Mouse (Mus musculus): ENCODE data around the gene Cenpo.
A peak's percentile ranks its signal among the peaks of the same experiment; 100 is the strongest.
"Not testable (repeated sequence)": the region's sequence is repeated elsewhere in the genome, so short reads cannot be mapped to it uniquely, and the experiment has no call there.

The Cenpo gene

DNA sequence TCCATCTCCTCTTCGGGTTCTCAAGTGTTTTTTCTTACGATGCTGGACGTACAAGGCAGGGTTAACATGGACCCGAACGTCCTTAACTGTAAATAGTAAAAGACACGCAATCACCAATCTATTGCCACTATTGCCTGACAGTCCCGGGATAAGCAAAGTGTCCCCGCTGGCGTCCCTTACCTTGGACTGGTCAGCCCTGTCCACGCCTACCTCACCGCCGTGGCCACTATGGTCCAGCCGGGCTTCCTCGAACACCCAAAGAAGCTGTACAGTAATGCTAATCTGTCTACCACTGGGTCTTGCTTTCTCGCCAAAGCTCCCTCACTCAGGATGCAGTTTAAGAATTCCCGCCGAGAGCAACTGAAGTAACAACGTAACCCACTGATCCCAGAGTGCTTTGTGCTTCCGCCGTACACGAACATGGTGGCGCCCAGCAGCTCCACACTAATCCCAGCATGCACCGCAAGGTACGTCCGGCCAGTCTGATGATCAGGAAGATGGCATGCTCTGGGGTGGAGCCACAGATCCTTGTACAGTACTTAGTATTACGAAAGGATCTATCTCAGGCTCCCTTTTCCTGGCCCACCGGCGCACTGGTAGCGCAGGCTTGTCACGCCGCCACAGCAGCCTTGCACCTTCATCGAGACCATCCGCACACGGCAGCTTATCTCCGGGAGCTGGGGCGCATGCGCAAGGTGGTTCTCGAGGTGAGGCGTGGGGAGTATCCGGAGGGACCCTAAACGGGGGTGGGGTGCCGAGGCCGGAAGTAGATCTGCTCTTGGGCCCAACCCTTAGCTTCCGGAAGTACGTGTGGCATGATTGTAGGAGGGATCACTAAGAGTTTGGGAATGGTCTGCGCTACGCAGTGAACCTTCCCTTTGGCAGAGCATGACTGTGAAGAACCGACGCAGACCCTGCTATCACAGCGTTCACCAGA is at the start of gene Cenpo, which contains the start of gene Ptrhd1:
Gene Cenpo, minus strand, starts transcription at position 723 of the 937 bp plus-strand sequence.
Gene Ptrhd1, plus strand, starts transcription at position 456 of the 937 bp plus-strand sequence.
- peak; percentile 96 for DNase-seq

DNA sequence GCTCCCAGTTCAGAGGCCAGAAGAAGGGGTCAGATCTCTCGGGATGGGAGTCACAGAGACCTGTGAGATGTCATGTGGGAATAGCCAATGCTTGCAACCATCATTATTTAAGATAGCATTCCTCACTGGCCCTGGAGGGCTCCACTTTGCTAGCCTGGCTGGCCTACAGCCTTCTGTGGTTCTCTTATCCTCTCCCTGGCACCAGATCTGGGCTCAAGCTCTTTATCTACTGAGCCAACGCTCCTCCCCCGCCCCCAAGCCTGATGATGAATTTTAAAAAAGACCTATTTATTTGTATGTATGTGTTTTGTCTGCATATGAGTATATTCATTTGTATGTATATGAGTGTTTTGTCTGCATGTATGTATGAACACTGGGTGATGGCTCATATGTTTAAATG is 45.8 kb upstream of the Cenpo start:
- no peak for DNase-seq

DNA sequence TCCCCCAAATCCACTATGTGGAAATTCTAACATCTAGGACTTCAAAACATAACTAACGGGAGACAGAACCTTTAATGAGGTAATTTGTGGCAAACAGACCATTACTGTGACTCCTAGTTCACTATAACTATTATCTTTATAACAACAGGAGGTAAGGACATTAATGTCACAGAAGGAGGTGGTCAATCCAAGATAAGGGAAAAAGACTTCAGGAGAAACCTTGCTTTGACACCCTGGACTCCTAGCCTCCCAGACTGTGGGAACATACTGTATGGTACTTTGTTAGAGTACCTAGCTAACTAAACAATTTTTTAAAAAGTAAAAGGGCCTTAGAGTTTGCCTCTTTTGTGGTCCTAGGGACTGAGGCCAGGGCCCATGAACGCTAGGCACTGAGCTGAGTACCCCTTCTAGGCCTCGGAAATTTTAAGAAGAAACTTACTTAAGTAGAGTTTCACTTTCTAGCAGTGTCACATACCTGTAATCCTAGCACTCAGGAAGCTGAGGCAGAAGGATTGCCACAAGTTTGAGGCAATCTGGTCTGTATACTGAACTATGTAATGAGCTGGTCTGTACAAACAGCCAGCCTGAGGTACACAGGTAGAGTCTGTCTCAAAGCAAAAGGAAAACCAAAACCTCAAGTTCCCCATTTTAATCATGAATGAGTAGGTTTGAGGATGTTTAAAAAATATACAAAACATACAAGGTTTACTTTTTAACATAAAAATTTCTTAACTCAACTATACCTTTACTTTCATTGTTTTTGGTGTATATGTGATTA is 45.1 kb upstream of the Cenpo start:
- no peak for DNase-seq

DNA sequence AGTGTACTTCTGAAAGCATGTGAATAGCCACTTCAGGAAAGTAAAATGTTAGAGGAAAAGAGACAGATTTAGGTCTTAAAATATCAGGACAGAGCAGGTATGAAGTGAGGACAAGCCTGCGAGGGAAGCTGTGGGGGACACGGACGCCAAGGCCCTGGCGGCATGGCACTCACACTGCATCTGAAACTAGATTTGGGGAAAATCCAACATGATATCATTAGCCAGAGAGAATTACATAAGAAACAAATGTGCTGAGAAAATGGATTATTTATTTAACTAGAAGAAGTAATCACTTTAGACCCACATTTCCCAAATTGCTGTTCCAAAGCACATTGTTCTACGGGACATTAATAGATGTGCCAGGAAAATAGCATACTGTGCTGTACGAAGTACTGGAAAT is 37.0 kb upstream of the Cenpo start:
- no peak for DNase-seq

DNA sequence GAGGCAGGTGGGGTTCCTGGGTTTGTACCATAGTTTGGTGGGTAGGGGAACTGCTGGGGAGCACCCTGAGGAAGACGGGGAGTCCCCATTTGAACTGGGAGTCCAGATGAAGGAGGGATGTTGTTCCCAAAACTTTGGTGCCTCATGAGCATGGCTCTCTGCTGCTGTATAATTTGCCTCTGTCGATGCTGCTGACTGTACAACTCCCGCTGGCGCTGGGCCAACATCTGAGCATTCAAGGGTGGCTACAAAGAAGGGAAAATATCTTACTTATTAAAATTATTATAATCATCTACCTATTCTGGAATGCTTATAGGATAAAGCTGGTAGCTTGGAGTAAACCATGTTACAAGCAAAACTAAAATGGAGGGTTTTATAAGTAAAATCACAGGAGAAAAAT is 33.7 kb upstream of the Cenpo start:
- peak; percentile 39 for DNase-seq

DNA sequence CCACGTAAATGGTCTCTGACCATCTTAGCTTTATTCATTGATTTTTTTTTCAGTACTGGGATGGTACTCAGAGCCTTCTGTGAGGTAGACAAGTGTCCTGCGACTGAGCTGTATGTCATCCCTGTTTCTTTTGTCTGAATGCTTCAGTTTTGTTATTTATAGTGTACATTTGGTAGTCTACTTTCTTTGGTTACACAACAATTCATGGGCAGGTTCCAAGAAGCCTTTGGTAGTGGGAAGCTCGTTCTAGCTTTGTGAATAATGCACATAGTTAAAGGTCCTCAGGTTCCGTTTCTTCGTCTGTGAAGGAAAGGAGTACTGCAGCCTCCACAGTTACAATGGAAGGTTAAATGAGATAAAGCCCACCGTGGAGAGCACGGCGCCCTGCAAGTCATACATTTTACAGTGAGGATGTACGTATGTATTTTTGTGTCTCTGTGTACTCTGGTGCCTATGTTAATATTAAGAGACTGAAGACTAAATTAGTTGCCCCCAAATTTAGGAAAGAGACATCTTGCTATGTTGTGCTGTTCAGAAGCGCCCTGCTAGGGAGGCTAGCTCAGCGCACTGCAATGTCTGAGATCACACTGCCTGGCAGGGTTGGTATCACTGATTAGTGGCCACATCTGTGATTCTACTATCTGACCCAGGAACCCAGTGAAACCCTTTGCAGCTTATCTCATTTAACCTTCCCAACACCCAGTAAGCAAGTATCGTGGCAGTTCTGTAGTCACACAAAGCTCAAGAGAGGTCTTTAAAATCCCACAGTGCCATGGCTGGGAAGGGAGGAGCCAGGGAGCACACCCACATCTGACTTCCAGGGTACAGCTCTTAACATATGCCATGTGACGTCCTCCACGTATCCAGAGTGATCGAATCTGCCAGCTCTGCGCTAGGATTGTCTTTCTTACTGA is 18.9 kb upstream of the Cenpo start:
- no peak for DNase-seq

DNA sequence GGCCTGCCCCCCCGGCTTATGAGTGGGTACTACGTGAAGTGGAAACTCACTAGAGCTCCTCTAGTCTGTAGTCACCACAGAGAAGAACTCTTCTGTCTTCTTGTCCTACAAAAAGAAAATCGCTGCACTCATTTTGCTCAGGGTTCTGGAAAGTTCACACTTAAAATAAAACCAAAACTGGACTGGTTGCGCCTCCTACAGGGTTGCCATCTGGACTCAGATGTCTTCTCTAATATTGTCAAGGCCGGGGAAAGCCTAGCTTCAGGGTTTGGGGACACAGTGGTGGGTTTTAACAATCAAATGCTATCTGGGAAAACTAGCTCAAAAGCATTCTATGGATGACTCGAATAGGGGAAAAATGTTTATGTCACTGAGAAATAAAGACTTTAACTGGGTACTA is 15.7 kb upstream of the Cenpo start:
- DNase-seq = no peak

DNA sequence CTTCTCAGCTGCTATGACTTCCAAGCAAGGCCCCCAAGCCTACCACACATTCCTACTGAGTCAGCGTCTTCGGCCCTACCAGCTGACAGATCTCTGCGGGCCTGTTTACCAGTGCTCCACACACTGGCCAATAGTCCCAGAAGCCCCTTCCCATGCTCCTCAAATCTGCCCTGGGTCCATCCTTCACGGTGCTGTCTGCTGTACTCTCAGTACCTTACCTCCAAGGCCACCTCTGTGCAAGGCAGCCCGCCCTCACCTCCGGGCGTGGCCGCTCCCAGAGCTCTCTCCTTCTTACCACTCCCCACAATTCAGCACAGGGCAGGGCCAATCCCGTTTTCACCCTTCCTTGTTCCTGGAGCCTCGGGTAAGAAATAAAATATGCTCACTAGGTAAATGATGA is 11.6 kb upstream of the Cenpo start:
- no peak for DNase-seq

DNA sequence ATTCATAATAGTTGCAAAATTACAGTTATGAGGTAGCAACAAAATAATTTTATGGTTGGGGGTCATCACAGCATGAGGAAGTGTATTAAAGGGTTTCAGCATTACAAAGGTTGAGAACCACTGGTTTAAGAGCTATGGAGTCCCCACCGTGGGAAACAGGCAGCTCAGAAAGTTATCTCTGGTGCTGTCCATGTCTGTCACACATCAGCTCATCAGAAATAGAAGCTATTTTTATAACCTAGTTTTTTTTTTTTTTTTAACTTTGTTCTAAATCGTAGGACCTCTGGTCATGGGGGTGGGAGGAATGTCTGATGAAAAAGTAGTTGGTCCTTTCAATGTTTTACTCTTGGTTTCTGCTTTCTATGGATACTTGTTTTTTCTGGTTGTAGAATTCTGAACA is 9.7 kb upstream of the Cenpo start:
- DNase-seq = no peak

DNA sequence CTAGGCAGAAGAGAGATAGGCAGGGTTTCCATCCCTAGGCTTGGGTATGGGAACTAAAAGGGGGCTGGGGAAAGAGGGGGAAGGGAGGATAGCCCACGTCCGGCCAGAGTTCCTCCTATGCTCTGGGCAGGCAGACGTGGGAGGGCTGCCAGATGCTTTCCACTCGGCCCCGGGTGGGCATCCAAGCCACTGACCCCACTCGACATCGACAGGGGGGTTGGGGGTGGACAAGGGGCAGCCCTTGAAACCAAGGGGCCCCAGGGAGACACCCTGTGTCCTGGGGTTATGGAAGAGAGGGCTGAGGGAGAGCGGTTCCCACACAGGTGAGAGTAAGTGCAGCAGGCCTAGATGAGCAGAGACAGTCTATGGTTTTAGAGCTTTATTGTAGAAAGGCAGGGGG is 6.2 kb upstream of the Cenpo start:
- not testable (repeated sequence) for DNase-seq

DNA sequence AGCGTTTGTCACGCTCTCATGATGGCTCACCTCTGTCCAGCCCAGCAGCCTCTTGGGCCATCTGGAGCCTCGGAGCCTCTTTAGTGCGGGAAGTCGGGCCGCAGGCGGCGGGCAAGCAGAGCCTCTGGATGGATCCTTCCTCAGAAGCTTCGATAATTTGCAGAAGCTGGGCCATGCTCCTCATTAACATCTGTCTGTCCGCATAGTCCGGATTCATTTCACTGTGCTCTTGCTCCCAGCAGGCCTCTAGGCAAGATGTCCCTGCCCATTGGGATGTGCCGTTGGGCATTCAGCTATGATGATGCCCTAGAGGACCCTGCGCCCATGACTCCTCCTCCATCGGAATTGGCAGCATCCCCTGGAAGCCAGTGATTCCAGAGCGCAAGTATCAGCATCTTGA is 3.4 kb upstream of the Cenpo start:
- DNase-seq = no peak

DNA sequence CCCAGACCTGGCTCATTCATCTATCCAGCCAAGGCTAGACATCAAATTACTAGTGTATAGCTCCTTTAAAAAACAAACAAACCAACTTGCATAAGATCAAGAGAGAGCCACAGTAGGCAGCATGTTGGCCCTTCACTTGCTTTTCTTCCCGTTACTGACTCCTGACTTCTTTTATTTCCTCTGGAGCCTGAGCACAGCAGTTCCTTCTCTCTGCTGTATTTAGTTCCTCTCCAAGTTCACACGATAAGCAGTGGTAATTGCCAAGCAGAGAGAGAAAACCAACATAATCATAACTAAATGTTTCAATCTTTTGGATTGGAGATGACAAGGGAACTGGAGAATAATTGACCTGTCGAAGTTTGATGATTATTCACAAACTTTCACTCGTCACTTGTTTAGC is 1.3 kb downstream of the Cenpo start:
- DNase-seq = no peak

DNA sequence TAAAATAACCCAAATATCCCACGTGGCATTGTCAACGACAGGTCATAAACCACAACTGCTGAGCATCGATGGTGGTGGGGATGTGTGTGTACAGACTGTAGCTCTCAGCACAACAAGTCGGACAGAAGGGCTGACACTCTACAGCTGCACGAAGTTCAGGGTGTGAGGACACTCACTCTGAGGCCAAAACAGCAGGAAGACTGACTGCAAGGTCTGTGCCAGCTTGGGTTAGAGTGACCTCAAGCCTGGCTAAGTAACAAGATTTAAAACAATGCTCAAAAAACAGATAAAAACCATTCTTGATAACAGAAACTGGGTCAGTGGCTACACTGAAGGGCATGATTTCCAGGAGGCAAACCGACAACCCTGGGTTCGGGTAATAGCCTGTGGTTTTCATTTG is 3.9 kb downstream of the Cenpo start:
- no peak for DNase-seq

DNA sequence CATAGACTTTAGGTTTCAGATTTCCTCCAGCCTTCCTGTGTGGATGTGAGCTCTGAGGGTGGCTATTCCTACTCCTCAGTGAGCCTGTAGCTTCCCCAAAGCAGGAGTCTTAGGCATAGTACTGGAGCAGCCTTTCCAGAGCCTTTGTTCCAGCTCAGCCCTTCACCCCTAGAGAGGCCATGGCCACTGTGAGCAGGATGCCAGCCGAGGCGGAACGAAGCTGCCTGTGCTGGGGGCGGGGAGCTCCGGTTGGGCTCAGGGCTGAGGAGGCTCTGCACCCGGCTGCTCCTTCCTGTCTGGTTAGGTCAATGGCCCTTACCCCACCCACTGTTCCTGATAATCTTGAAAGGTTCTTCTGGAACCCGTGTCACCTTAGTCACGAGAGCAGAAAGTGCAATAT is 21.2 kb downstream of the Cenpo start:
- peak; percentile 65 for DNase-seq

DNA sequence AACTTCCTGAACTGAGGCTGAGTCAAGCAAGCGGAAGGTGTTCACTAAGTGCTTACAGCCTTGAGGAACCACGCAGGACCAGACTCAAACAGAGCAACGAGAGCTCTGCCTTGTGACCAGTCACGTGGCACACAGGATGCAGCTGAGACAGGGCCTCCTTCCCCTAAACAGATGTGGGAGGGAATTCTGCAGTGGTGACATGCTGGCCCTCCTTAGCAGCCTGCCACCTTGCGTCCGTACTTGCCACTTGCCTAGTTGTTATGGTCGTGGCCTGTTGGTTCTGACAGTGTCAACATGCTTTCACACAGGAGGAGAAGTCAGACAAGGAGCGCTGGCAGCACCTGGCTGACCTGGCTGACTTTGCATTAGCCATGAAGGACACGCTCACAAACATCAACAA is 22.9 kb downstream of the Cenpo start:
- peak; percentile 31 for DNase-seq

DNA sequence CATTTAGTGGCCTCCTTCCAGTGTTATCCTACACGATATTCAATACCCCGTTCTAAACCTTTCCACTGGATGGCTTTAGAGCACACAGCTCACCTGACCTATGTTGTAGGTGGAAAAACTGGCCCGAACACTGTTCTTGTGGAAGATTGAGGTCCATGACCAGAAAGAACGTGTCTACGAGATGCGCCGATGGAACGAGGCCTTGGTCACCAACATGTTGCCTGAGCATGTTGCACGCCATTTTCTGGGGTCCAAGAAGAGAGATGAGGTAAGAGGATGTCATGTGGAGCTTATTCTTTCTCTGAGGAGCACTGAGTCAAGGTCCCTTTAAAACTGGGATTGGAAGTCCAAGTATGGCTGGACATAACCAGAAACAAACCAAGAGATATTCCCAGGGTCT is 24.9 kb downstream of the Cenpo start:
- DNase-seq = no peak

DNA sequence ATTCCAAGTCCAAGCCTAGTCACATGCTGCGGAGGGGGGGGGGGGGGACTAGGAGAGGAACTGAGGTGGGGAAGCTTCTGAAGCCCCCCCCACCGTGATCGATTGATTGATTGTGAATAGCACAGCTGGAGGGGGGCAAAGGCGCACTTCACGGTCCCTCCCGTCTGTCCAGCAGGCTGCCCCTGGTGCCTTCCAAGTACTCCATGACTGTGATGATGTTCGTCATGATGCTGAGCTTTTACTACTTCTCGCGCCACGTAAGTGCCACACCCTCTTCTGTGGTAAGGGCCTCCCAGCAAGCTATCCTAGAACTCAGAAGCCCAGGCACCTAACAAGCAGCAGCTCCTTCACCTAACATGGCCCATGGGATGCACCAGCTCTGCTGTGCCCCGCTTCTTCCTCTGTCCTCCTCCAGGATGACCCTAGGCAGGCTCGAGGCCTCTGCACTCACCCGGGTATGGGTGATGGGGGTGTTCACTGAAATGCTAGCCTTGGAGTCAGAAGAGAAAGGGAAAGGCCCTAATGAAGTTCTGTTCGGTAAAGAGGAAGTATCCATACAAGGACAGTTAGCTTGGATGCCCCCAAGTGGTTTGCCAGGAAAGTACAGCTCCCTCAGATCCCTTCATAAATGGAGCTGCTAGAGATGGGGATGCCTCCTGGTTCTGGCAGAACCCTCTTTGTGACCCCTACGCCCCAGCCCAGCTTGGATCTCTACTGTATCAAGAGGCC is 25.5 kb downstream of the Cenpo start:
- peak; percentile 81 for DNase-seq

DNA sequence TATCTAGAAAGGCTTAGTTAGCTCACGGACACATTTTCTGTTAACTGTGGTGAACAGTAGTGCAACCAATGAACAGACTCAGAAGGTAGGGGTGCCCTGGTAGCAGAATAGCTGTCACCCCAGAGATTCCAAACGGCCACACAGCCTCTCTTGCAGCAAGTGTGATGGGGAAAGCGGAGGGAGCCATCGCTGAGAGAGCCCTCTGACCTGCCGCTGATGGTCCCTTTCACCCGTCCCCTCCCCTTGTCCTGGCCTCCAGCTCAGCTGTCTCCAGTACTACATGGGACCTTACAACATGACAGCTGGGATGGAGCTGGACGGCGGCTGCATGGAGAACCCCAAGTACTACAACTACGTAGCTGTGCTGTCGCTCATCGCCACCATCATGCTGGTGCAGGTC is 28.0 kb downstream of the Cenpo start:
- DNase-seq = no peak

DNA sequence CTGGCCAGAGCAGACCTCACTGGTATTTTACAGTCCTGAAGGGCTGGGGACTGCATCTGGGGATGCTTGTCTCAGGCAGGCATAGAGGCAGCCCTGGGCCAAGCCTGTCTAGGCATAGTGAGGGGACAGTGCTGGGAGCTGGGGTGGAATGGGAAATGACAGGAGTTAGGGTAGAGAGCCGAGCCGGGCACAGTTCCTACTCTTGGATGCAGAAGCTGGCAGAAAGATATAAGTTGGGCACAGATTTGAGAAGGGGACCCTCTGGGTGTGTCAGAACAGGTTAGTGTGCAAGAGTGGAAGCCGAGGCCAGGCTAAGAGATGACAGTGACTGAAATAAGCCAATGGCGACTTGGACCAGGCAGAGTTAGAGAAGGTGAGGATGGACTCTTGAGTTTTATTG is 31.9 kb downstream of the Cenpo start:
- DNase-seq = no peak

DNA sequence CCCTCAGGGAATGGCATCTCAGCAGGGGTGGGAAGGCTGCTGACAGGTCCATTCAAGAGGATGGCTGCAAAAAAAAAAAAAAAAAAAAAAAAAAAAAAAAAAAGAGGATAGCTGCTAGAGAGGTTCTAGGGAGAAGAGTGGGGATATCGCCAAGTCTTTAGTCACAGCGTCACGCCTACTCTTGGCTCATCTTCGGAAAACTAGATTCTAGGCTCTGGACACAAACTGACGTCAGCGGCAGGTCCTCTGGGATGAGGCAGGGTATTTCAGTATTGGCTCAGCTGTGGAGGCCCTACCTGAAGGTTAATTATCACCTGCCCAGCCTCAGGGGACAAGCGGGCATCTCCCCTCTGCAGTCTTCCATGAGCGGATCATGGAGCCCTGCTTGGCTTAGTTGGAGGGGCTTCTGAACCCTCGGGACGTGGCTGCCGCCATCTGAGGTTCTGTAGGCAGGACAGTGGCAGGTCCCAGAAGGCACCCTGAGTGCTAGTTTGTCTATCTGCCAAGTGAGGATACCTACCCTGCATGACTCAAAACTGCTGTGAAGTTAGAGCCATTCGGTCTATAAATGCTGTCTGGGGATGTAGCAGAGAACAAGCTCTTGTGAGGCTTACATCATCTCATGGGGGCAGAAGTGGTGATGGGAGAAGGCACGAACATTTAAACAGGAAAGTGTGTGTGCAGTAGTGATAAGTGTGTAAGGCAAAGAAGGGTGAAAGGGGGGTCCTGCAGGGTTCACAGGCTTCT is 32.5 kb downstream of the Cenpo start:
- DNase-seq = no peak

DNA sequence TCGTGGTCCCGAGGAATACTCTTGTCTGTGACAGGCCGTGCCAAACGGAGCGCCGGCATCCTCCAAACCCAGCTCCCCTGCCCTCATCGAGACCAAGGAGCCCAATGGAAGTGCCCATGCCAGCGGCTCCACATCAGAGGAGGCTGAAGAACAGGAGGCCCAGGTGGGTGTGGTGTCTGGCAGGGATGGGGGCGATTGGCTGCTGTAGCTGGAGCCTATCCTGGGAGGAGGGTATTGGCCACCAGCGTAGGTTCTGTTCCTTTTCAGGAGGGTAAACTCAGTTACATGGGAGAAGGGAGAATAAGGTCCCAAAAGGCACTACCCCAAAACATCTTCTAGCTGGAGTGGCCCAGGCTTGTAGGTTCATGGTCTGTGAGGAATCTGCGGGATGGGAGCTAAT is 34.8 kb downstream of the Cenpo start:
- DNase-seq = no peak

Data from kidney, postnatal 10 days (tissue).